Mouse (Mus musculus) lung, postnatal 0 days (tissue): ENCODE data around the gene Glipr1.

Experiments
- CTCF ChIP-seq: IDR thresholded peaks from 2 replicates; pipeline ENCODE4 v1.5.1; 2016; ENCODE audit warnings: antibody characterized with exemption, mild to moderate bottlenecking
- EP300 ChIP-seq: IDR thresholded peaks from 2 replicates; pipeline ENCODE4 v1.6.1; 2016; ENCODE audit warnings: antibody characterized with exemption, mild to moderate bottlenecking, control low read depth

GRCm38 (mm10) chr10:112001756-112002520, 493 bp downstream of the Glipr1 start:
- TF ChIP-seq CTCF = no peak
- TF ChIP-seq EP300 = no peak
